Mouse (Mus musculus) lung, embryonic 14.5 days (tissue): ENCODE results near the gene Adam33. TPM values are rescaled to one million over a fixed set of nuclear protein-coding genes. Genes with fewer than 3 reads are reported as not detected.
A peak's percentile ranks its signal among the peaks of the same experiment; 100 is the strongest.

Source experiments
- ATAC-seq: fragments of 200-750 bp; cut with Nextera tagmentation; 2 replicates; pipeline ENCODE4 v1.8.0; 2017; ENCODE audit warnings: mild to moderate bottlenecking, moderate TSS enrichment, moderate library complexity; ENCODE audit not compliant: insufficient read depth
- DNase-seq: peaks from one replicate; pipeline ENCODE4 v3.0.0-alpha.2; 2015
- H3K27ac ChIP-seq: fragments of 300-500 bp; sonication (generic); 2 replicates; pipeline ENCODE4 v1.5.1; 2014; ENCODE audit warnings: low read depth, mild to moderate bottlenecking, moderate library complexity
- H3K27me3 ChIP-seq: fragments of 300-500 bp; sonication (generic); 2 replicates; pipeline ENCODE4 v1.6.1; 2014; ENCODE audit warnings: low read length, control low read depth; ENCODE audit not compliant: insufficient read depth
- H3K36me3 ChIP-seq: fragments of 300-500 bp; sonication (generic); 2 replicates; pipeline ENCODE4 v1.6.1; 2014; ENCODE audit warnings: control low read depth; ENCODE audit not compliant: insufficient read depth
- H3K4me1 ChIP-seq: fragments of 300-500 bp; sonication (generic); 2 replicates; pipeline ENCODE4 v1.6.1; 2014; ENCODE audit warnings: antibody characterized with exemption, control low read depth; ENCODE audit not compliant: insufficient read depth
- H3K4me2 ChIP-seq: fragments of 300-500 bp; sonication (generic); 2 replicates; pipeline ENCODE4 v1.6.1; 2014; ENCODE audit warnings: mild to moderate bottlenecking
- H3K4me3 ChIP-seq: fragments of 300-500 bp; sonication (generic); 2 replicates; pipeline ENCODE4 v1.5.1; 2014; ENCODE audit warnings: low read depth, low read length
- H3K9ac ChIP-seq: fragments of 300-500 bp; sonication (generic); 2 replicates; pipeline ENCODE4 v1.6.1; 2014
- H3K9me3 ChIP-seq: fragments of 300-500 bp; sonication (generic); 2 replicates; pipeline ENCODE4 v1.6.1; 2016; ENCODE audit warnings: low read depth, low read length, control low read depth
- CTCF ChIP-seq: IDR thresholded peaks from 2 replicates; pipeline ENCODE4 v1.5.1; 2016; ENCODE audit warnings: antibody characterized with exemption, low read depth
- WGBS: fragments of 180-500 bp; shearing (Covaris S2); extraction: QIAGEN DNeasy Blood & Tissue Kit; methylation state at CpG from one replicate; pipeline ENCODE4 v1.1.7; 2014; 5-methylcytosine and 5-hydroxymethylcytosine counted together
- polyA plus RNA-seq: library from polyadenylated mRNA; unstranded; fragments of >200 nt; fragmentation: Nextera tagmentation; extraction: Ambion mirVana; gene quantifications from 2 replicates; pipeline ENCODE4 v1.2.1, GENCODE M21; 2014

Adam33 gene
- polyA plus RNA-seq, 1 experiment from 2014 or later = 1.9 TPM

GRCm38 (mm10) chr2:131094823-131095222 is 31.2 kb upstream of the Adam33 start:
- H3K4me2 ChIP-seq = no peak overlapping the region
- H3K36me3 ChIP-seq = no peaks in the 10 kb centered on the region
- no peak overlapping the region for H3K27ac ChIP-seq
- H3K9me3 ChIP-seq = no peaks in the 10 kb centered on the region
- WGBS = 0% methylated on average over 1 of the region's 1 CpGs
- ATAC-seq = peak; percentile 30; the same call in 1 of the 2 replicates
- DNase-seq = peak; percentile 89
- no peak overlapping the region for H3K9ac ChIP-seq
- no peaks in the 10 kb centered on the region for H3K27me3 ChIP-seq
- TF ChIP-seq CTCF = peak; percentile 87
- no peaks in the 10 kb centered on the region for H3K4me1 ChIP-seq
- no peak overlapping the region for H3K4me3 ChIP-seq

GRCm38 (mm10) chr2:131093577-131093976 is 30.0 kb upstream of the Adam33 start:
- H3K27me3 ChIP-seq = no peaks in the 10 kb centered on the region
- no peak for ATAC-seq
- H3K27ac ChIP-seq = no peak overlapping the region
- no peak for DNase-seq
- H3K4me1 ChIP-seq = no peaks in the 10 kb centered on the region
- H3K4me2 ChIP-seq = no peak overlapping the region
- TF ChIP-seq CTCF = no peak
- 85% methylated on average over 5 of the region's 5 CpGs for WGBS
- H3K36me3 ChIP-seq = no peaks in the 10 kb centered on the region
- no peak overlapping the region for H3K4me3 ChIP-seq
- H3K9me3 ChIP-seq = no peaks in the 10 kb centered on the region
- H3K9ac ChIP-seq = no peak overlapping the region

GRCm38 (mm10) chr2:131090852-131091251 is 27.2 kb upstream of the Adam33 start:
- Histone ChIP-seq H3K4me3 (no peak overlapping the region), H3K9ac (no peak overlapping the region), H3K9me3 (no peaks in the 10 kb centered on the region), H3K27me3 (no peaks in the 10 kb centered on the region), H3K4me1 (no peaks in the 10 kb centered on the region), H3K36me3 (no peaks in the 10 kb centered on the region), H3K4me2 (no peak overlapping the region), H3K27ac (no peak overlapping the region)
- DNase-seq (no peak), ATAC-seq (no peak)
- TF ChIP-seq CTCF = no peak
- whole genome bisulfite sequencing = 64% methylated on average over 3 of the region's 3 CpGs

GRCm38 (mm10) chr2:131089634-131090033 is 26.0 kb upstream of the Adam33 start:
- WGBS = 96% methylated on average over 1 of the region's 1 CpGs
- Histone ChIP-seq H3K4me2 (no peak overlapping the region), H3K9me3 (no peaks in the 10 kb centered on the region), H3K4me1 (no peaks in the 10 kb centered on the region), H3K36me3 (no peaks in the 10 kb centered on the region), H3K9ac (no peak overlapping the region), H3K4me3 (no peak overlapping the region), H3K27ac (no peak overlapping the region), H3K27me3 (no peaks in the 10 kb centered on the region)
- ATAC-seq = no peak
- no peak for TF ChIP-seq CTCF
- DNase-seq = no peak

- ATAC-seq (no peak), DNase-seq (peak; percentile 18)
- TF ChIP-seq CTCF = no peak
- Histone ChIP-seq H3K4me2 (no peak overlapping the region), H3K4me1 (no peaks in the 10 kb centered on the region), H3K27me3 (no peaks in the 10 kb centered on the region), H3K27ac (no peak overlapping the region), H3K36me3 (no peaks in the 10 kb centered on the region), H3K4me3 (no peak overlapping the region), H3K9me3 (no peaks in the 10 kb centered on the region), H3K9ac (no peak overlapping the region)
- WGBS = 64% methylated on average over 4 of the region's 4 CpGs
Observed at GRCm38 (mm10) chr2:131088581-131088980, 25.0 kb upstream of the Adam33 start.

- DNase-seq (no peak), ATAC-seq (no peak)
- H3K9ac ChIP-seq = no peak within 1 kb of the TSS
- H3K4me2 ChIP-seq = no peak within 1 kb of the TSS
- H3K27ac ChIP-seq = no peak within 1 kb of the TSS
- 79% methylated on average over 11 of the region's 11 CpGs for WGBS
- no peak within 1 kb of the TSS for H3K4me3 ChIP-seq
- no peaks in the 10 kb centered on the region for H3K27me3 ChIP-seq
- no peaks in the 10 kb centered on the region for H3K36me3 ChIP-seq
- H3K4me1 ChIP-seq = no peaks in the 10 kb centered on the region
- TF ChIP-seq CTCF = no peak
- H3K9me3 ChIP-seq = no peaks in the 10 kb centered on the region
Observed at GRCm38 (mm10) chr2:131086667-131087390, 23.2 kb upstream of the Adam33 start, which contains the start of gene Siglec1. Gene Siglec1 (minus strand): TSS chr2:131086765.

GRCm38 (mm10) chr2:131084206-131084605 is 20.6 kb upstream of the Adam33 start:
- Histone ChIP-seq H3K4me1 (no peaks in the 10 kb centered on the region), H3K4me3 (no peak overlapping the region), H3K27me3 (no peaks in the 10 kb centered on the region), H3K36me3 (no peaks in the 10 kb centered on the region), H3K9me3 (no peaks in the 10 kb centered on the region), H3K4me2 (no peak overlapping the region), H3K9ac (no peak overlapping the region), H3K27ac (no peak overlapping the region)
- ATAC-seq (no peak), DNase-seq (no peak)
- TF ChIP-seq CTCF = no peak
- WGBS = 82% methylated on average over 4 of the region's 4 CpGs
